Mouse (Mus musculus): ENCODE results near the gene Zfpm1. TPM values are rescaled to one million over a fixed set of nuclear protein-coding genes. Genes with fewer than 3 reads are reported as not detected.
A peak's percentile ranks its signal among the peaks of the same experiment; 100 is the strongest.

The Zfpm1 gene
- total and polyA plus RNA-seq, 2 experiments: 7.9 to 67.5 TPM

DNA sequence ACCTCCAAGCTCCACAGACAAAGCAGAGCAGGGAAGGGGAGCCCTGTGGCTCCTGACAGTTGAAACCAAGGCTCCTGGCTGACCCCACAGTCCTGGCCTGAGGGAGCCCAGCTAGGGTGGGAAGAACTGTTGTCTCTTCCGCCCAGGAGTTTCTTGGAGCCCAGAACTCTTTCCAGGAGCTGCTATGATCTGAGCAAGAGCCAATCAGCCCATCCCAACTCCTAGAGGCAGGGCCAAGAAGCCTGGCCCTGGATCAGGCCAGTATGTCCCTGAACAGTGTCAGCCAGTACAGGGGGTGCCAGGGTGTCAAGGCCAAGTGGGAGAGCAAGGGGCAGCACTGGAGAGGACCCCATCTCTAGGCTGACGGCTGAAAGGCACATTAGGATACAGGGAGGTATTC is 30.6 kb downstream of the Zfpm1 start:
- Histone ChIP-seq H3K79me2 (ENCODE audit: control insufficient read depth, insufficient read depth, low read length) (peaks cover 34% of the 10 kb centered on the region; the same call in 1 of the 2 replicates), H3K4me3 (ENCODE audit: insufficient read depth, low read depth, low read length) (no peak overlapping the region), H3K36me3 (ENCODE audit: control insufficient read depth, insufficient read depth, low read length) (no peaks in the 10 kb centered on the region), H3K9ac (ENCODE audit: low read depth, low read length) (no peak overlapping the region), H3K27ac (replicated peaks; ENCODE audit: insufficient read depth, low read depth, low read length) (0 out of 2 replicates have a peak overlapping the region, but pooled peaks have one; percentile 5), H3K27me3 (ENCODE audit: control insufficient read depth, insufficient read depth, low read length) (no peaks in the 10 kb centered on the region), H3K4me1 (ENCODE audit: control insufficient read depth, insufficient read depth, low read length) (peaks cover 77% of the 10 kb centered on the region)
- TF ChIP-seq CTCF (IDR thresholded peaks at IDR 0.05; ENCODE audit: low read depth, low read length): no peak
- TF ChIP-seq POLR2A (IDR thresholded peaks at IDR 0.05; ENCODE audit: extremely low read depth, insufficient read depth, low read length): no peak
- no peak for DNase-seq (ENCODE audit: extremely low read depth, low read depth, low spot score)
- 44% methylated on average over 2 of the region's 2 CpGs for WGBS

DNA sequence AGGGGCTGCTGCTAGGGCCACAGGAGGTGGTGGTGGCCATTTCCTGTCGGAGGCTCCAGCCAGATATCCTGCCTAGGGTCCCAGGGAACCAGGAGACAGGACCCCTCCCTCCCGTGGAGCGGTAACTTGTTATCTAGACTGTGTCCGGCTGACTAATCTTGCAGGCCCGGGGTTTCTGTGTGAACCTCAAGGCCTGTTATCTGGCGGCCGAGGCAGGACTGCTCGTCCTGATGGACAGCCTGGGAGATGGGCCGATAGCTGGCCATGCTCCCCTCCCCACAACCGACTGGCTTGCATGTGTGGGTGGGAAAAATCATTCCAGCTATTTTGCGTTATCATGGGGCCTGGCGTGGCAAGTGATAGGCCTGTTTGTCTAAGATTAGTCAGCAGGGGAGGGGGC is 31.4 kb downstream of the Zfpm1 start:
- DNase-seq (ENCODE audit: extremely low read depth, low read depth, low spot score): no peak
- peaks cover 78% of the 10 kb centered on the region for H3K4me1 ChIP-seq (ENCODE audit: control insufficient read depth, insufficient read depth, low read length)

DNA sequence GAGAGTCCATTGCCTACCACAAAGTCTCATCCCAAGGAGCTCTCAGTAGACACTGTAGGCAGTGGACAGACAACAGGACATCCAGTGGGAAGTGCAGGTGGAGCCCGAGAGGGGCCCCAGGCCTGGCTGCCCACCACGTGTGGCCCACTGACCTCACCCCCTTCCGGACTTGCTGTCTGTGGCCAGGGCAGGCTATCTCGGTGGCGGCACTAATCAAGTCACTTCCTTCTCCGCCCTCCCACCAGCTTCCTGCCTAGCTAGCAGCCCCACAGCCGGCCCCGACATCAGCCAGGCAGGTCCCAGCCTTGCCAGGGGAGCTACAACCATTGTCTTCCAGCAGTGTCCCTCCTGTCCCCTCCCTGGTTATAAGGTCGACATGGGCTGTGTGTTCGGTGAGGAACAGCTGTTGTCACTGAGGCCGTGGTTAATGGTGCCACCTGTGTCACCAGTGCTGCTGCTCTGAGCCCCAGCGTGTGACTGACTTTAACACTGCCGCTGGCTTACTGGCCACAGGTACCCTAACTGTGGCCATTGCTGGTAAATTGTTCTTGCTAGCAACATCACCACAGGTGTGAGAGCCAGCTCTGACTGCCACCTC is 33.1 kb downstream of the Zfpm1 start:
- Histone ChIP-seq H3K27ac (replicated peaks; ENCODE audit: insufficient read depth, low read depth, low read length) (peak overlapping the region; percentile 37), H3K4me1 (ENCODE audit: control insufficient read depth, insufficient read depth, low read length) (peaks cover 72% of the 10 kb centered on the region), H3K36me3 (ENCODE audit: control insufficient read depth, insufficient read depth, low read length) (no peaks in the 10 kb centered on the region), H3K9ac (ENCODE audit: low read depth, low read length) (peak overlapping the region; percentile 46), H3K27me3 (ENCODE audit: control insufficient read depth, insufficient read depth, low read length) (no peaks in the 10 kb centered on the region), H3K79me2 (ENCODE audit: control insufficient read depth, insufficient read depth, low read length) (peaks cover 17% of the 10 kb centered on the region; the same call in 1 of the 2 replicates), H3K4me3 (ENCODE audit: insufficient read depth, low read depth, low read length) (no peak overlapping the region)
- no peak for DNase-seq (ENCODE audit: extremely low read depth, low read depth, low spot score)
- TF ChIP-seq POLR2A (IDR thresholded peaks at IDR 0.05; ENCODE audit: extremely low read depth, insufficient read depth, low read length): no peak
- TF ChIP-seq CTCF (IDR thresholded peaks at IDR 0.05; ENCODE audit: low read depth, low read length): no peak
- WGBS: 65% methylated on average over 13 of the region's 13 CpGs

More for the DNA sequence above, 31.4 kb downstream of the Zfpm1 start:
- Histone ChIP-seq H3K36me3 (ENCODE audit: control insufficient read depth, insufficient read depth, low read length) (no peaks in the 10 kb centered on the region), H3K9ac (ENCODE audit: low read depth, low read length) (no peak overlapping the region), H3K79me2 (ENCODE audit: control insufficient read depth, insufficient read depth, low read length) (peaks cover 29% of the 10 kb centered on the region; the same call in 1 of the 2 replicates), H3K4me3 (ENCODE audit: insufficient read depth, low read depth, low read length) (no peak overlapping the region), H3K27me3 (ENCODE audit: control insufficient read depth, insufficient read depth, low read length) (no peaks in the 10 kb centered on the region), H3K27ac (replicated peaks; ENCODE audit: insufficient read depth, low read depth, low read length) (no peak overlapping the region)
- WGBS: 74% methylated on average over 12 of the region's 12 CpGs
- TF ChIP-seq POLR2A (IDR thresholded peaks at IDR 0.05; ENCODE audit: extremely low read depth, insufficient read depth, low read length) (no peak), CTCF (IDR thresholded peaks at IDR 0.05; ENCODE audit: low read depth, low read length) (no peak)

DNA sequence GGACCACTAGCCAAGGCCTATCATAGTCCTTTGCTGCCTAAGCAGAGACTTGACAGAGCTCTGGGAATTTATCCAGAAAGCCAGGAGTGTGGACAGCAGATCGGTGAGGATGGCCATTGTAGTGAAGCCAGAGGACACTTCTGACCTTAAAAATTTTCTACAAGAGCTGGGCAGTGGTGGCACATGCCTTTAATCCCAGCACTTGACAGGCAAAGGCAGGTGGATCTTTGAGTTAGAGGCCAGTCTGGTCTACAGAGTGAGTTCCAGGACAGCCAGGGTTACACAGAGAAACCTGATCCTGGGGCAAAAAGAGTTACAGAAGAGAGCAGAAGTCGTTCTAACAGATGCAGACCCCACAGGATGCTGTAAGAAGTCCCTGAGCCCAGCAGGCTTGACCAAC is 34.5 kb downstream of the Zfpm1 start:
- H3K36me3 ChIP-seq (ENCODE audit: control insufficient read depth, insufficient read depth, low read length): no peaks in the 10 kb centered on the region
- 39% methylated on average over 2 of the region's 2 CpGs for WGBS
- H3K4me1 ChIP-seq (ENCODE audit: control insufficient read depth, insufficient read depth, low read length): peaks cover 60% of the 10 kb centered on the region
- TF ChIP-seq CTCF (IDR thresholded peaks at IDR 0.05; ENCODE audit: low read depth, low read length): no peak
- TF ChIP-seq POLR2A (IDR thresholded peaks at IDR 0.05; ENCODE audit: extremely low read depth, insufficient read depth, low read length): no peak
- DNase-seq (ENCODE audit: extremely low read depth, low read depth, low spot score): peak; percentile 57
- H3K27ac ChIP-seq (replicated peaks; ENCODE audit: insufficient read depth, low read depth, low read length): peak overlapping the region; percentile 57
- no peak overlapping the region for H3K4me3 ChIP-seq (ENCODE audit: insufficient read depth, low read depth, low read length)
- H3K79me2 ChIP-seq (ENCODE audit: control insufficient read depth, insufficient read depth, low read length): peaks cover 9% of the 10 kb centered on the region; the same call in 1 of the 2 replicates
- H3K9ac ChIP-seq (ENCODE audit: low read depth, low read length): no peak overlapping the region
- H3K27me3 ChIP-seq (ENCODE audit: control insufficient read depth, insufficient read depth, low read length): no peaks in the 10 kb centered on the region

DNA sequence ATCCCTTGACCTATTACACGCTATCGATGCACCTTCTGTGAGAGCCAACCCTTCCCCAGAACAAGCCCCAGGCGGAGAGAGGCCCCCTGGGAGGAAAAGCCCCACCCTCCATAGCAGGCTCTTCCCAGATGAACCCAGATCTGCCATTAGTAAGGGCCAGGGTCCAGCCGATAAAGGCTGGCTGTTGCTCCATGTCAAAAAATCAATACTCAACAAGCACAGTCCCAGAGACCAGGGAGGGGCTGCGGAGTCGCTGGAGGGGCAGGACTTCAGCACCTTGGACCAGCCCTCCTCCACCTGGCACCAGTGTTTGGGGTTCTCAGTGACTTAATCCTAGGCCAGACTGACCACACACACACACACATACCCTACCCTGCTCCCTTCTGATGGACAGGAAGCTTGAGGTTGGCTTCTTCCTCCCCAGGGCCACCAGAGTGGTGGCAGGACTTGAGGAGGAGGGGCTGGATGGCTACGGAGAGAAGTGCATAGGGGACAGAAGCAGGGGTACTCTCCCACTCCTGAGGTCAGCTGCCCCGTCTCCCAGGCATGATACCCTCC is 36.1 kb downstream of the Zfpm1 start:
- H3K4me1 ChIP-seq (ENCODE audit: control insufficient read depth, insufficient read depth, low read length): peaks cover 59% of the 10 kb centered on the region
- peak overlapping the region; percentile 3; the same call in 1 of the 2 replicates for H3K9ac ChIP-seq (ENCODE audit: low read depth, low read length)
- no peak for TF ChIP-seq CTCF (IDR thresholded peaks at IDR 0.05; ENCODE audit: low read depth, low read length)
- DNase-seq (ENCODE audit: extremely low read depth, low read depth, low spot score): peak; percentile 91
- 14% methylated on average over 8 of the region's 8 CpGs for WGBS
- no peaks in the 10 kb centered on the region for H3K27me3 ChIP-seq (ENCODE audit: control insufficient read depth, insufficient read depth, low read length)
- peaks cover 13% of the 10 kb centered on the region; the same call in 1 of the 2 replicates for H3K79me2 ChIP-seq (ENCODE audit: control insufficient read depth, insufficient read depth, low read length)
- H3K27ac ChIP-seq (replicated peaks; ENCODE audit: insufficient read depth, low read depth, low read length): peak overlapping the region; percentile 57
- no peak overlapping the region for H3K4me3 ChIP-seq (ENCODE audit: insufficient read depth, low read depth, low read length)
- no peaks in the 10 kb centered on the region for H3K36me3 ChIP-seq (ENCODE audit: control insufficient read depth, insufficient read depth, low read length)

Measured in liver, adult 2 months (tissue).